12 mouse cellular contexts compared by ENCODE assay signal in genomic region chr13:120106504-120106903, GRCm38 (mm10). TPM values are rescaled to one million over a fixed set of nuclear protein-coding genes. Genes with fewer than 3 reads are reported as not detected.
"Had no signal": no experiment of that assay in that cellular context is flagged by ENCODE, and none has a peak within 500 bp of the region (broad histone marks: within the 10 kb centered on the region; RNA-seq: fewer than 3 reads in every experiment).

No protein-coding gene starts in this region.

RNA-seq across cellular contexts. Expression of gene Gm20767, which starts 33.5 kb away (rescaled TPM):
- total RNA-seq: forebrain, postnatal 0 days; gastrocnemius, adult 18-20 months; gastrocnemius, adult 2 months; gastrocnemius, adult 8-10 months; gastrocnemius, postnatal 10 days; gastrocnemius, postnatal 14 days; gastrocnemius, postnatal 25 days; gastrocnemius, postnatal 36 days; gastrocnemius, postnatal 4 days; heart, adult 18-20 months; heart, adult 2 months; heart, adult 8-10 months had no signal

RNA-seq across cellular contexts. Expression of gene Gm21188, which starts 54.5 kb away (rescaled TPM):
- total RNA-seq: forebrain, postnatal 0 days had no signal
